Mouse (Mus musculus) C2C12 (cell line): ENCODE results near the gene Nkrf. TPM values are rescaled to one million over a fixed set of nuclear protein-coding genes. Genes with fewer than 3 reads are reported as not detected.

Experiments used
- H3K27me3 ChIP-seq: one replicate; pipeline ENCODE4 v1.6.1; 2011; ENCODE audit not compliant: control insufficient read depth, insufficient read depth, insufficient read length
- H3K36me3 ChIP-seq: one replicate; pipeline ENCODE4 v1.6.1; 2011; ENCODE audit not compliant: control insufficient read depth, insufficient read depth
- H3K4me3 ChIP-seq: one replicate; pipeline ENCODE4 v1.5.1; 2011; ENCODE audit warnings: mild to moderate bottlenecking, control low read depth; ENCODE audit not compliant: poor library complexity, insufficient read depth, severe bottlenecking
- H3K79me2 ChIP-seq: one replicate; pipeline ENCODE4 v1.6.1; 2011; ENCODE audit not compliant: control insufficient read depth, insufficient read depth
- H3K79me3 ChIP-seq: one replicate; pipeline ENCODE4 v1.6.1; 2011; ENCODE audit warnings: low read depth, control low read depth
- H3ac ChIP-seq: one replicate; pipeline ENCODE3; 2011; ENCODE audit warnings: low read depth; ENCODE audit not compliant: control insufficient read depth, insufficient read length
- CEBPB ChIP-seq: IDR thresholded peaks from one replicate; pipeline ENCODE4 v1.6.1; 2011; ENCODE audit warnings: low read depth, mild to moderate bottlenecking, control low read depth, moderate library complexity
- CTCF ChIP-seq: IDR thresholded peaks from one replicate; pipeline ENCODE4 v1.5.1; 2011; ENCODE audit not compliant: control insufficient read depth, insufficient read depth, insufficient read length
- FOSL1 ChIP-seq: IDR thresholded peaks from one replicate; pipeline ENCODE4 v1.8.0; 2011; ENCODE audit warnings: mild to moderate bottlenecking, low read length; ENCODE audit not compliant: poor library complexity, insufficient read depth, severe bottlenecking
- MAX ChIP-seq: IDR thresholded peaks from one replicate; pipeline ENCODE4 v1.6.1; 2011; ENCODE audit warnings: mild to moderate bottlenecking, control low read depth
- MYOD1 ChIP-seq: IDR thresholded peaks from one replicate; pipeline ENCODE4 v1.6.1; 2011; ENCODE audit warnings: low read depth; ENCODE audit not compliant: control insufficient read depth, insufficient read length
- MYOG ChIP-seq: IDR thresholded peaks from one replicate; pipeline ENCODE4 v1.6.1; 2011; ENCODE audit not compliant: control insufficient read depth, insufficient read length; ENCODE audit errors: extremely low read depth
- USF1 ChIP-seq: IDR thresholded peaks from one replicate; pipeline ENCODE4 v1.6.1; 2011; ENCODE audit warnings: low read depth, mild to moderate bottlenecking, control low read depth, moderate library complexity
- long read RNA-seq, 2 experiments: library from polyadenylated mRNA; unstranded; transcript quantifications; one replicate each; pipeline ENCODE4 v2.0.0; 2019 to 2020
- polyA plus RNA-seq: library from polyadenylated mRNA; unstranded; fragments of >200 nt; fragmentation: generic; extraction: Trizol; gene quantifications from one replicate; pipeline ENCODE4 v1.2.1, GENCODE M21; 2012; ENCODE audit warnings: missing spikeins

Nkrf gene
- polyA plus RNA-seq = 4.3 TPM
- long read RNA-seq, experiment 1 = 0 reads
- long read RNA-seq, experiment 2, partial matches to known transcripts = 0 of 6 reads
- long read RNA-seq, experiment 2, other reads (novel, unspliced or antisense) = 2 of 6 reads

GRCm38 (mm10) chrX:36902321-36903114 lies at the start of gene Nkrf:
Gene Nkrf (minus strand): TSS chrX:36902899.
- Histone ChIP-seq H3K27me3 (no peaks in the 10 kb centered on the region), H3K36me3 (no peaks in the 10 kb centered on the region), H3ac (peak within 1 kb of the TSS; percentile 68), H3K79me2 (peaks cover 52% of the 10 kb centered on the region), H3K79me3 (peaks cover 43% of the 10 kb centered on the region), H3K4me3 (peak within 1 kb of the TSS; percentile 60)
- TF ChIP-seq FOSL1 = no peak

GRCm38 (mm10) chrX:36941106-36941505 lies 38.4 kb upstream of the Nkrf start:
- H3K4me3 ChIP-seq = no peak overlapping the region
- TF ChIP-seq CEBPB (no peak), MYOD1 (no peak), FOSL1 (no peak), CTCF (no peak), MYOG (no peak), USF1 (no peak), MAX (no peak)
- no peaks in the 10 kb centered on the region for H3K79me2 ChIP-seq
- no peaks in the 10 kb centered on the region for H3K27me3 ChIP-seq
- no peaks in the 10 kb centered on the region for H3K79me3 ChIP-seq
- no peak overlapping the region for H3ac ChIP-seq
- H3K36me3 ChIP-seq = no peaks in the 10 kb centered on the region

GRCm38 (mm10) chrX:36939806-36940413 lies 37.2 kb upstream of the Nkrf start:
- H3K4me3 ChIP-seq = no peak overlapping the region
- H3K27me3 ChIP-seq = no peaks in the 10 kb centered on the region
- H3K79me2 ChIP-seq = no peaks in the 10 kb centered on the region
- no peak overlapping the region for H3ac ChIP-seq
- H3K36me3 ChIP-seq = no peaks in the 10 kb centered on the region
- TF ChIP-seq MAX = no peak
- peak; percentile 96 for TF ChIP-seq CEBPB
- no peaks in the 10 kb centered on the region for H3K79me3 ChIP-seq

- Histone ChIP-seq H3K79me2 (no peaks in the 10 kb centered on the region), H3ac (no peak overlapping the region), H3K79me3 (no peaks in the 10 kb centered on the region), H3K27me3 (no peaks in the 10 kb centered on the region), H3K4me3 (no peak overlapping the region), H3K36me3 (no peaks in the 10 kb centered on the region)
- TF ChIP-seq MYOG (no peak), CEBPB (no peak), FOSL1 (no peak), MYOD1 (no peak), CTCF (no peak), MAX (no peak), USF1 (no peak)
These were observed 32.7 kb upstream of the Nkrf start for GRCm38 (mm10) chrX:36935326-36935966.

- H3K4me3 ChIP-seq = no peak overlapping the region
- no peaks in the 10 kb centered on the region for H3K27me3 ChIP-seq
- H3K36me3 ChIP-seq = no peaks in the 10 kb centered on the region
- no peaks in the 10 kb centered on the region for H3K79me3 ChIP-seq
- TF ChIP-seq MYOG (no peak), FOSL1 (no peak), CTCF (no peak), USF1 (no peak), CEBPB (no peak), MYOD1 (no peak)
- no peaks in the 10 kb centered on the region for H3K79me2 ChIP-seq
- H3ac ChIP-seq = no peak overlapping the region
These were observed 27.9 kb upstream of the Nkrf start for GRCm38 (mm10) chrX:36930574-36930973.

GRCm38 (mm10) chrX:36929694-36930093 lies 27.0 kb upstream of the Nkrf start:
- Histone ChIP-seq H3ac (no peak overlapping the region), H3K36me3 (no peaks in the 10 kb centered on the region), H3K27me3 (no peaks in the 10 kb centered on the region), H3K4me3 (no peak overlapping the region), H3K79me2 (no peaks in the 10 kb centered on the region), H3K79me3 (no peaks in the 10 kb centered on the region)
- TF ChIP-seq CEBPB = no peak
- no peak for TF ChIP-seq CTCF
- TF ChIP-seq MAX = no peak
- no peak for TF ChIP-seq FOSL1
- TF ChIP-seq MYOG = no peak
- TF ChIP-seq MYOD1 = no peak
- TF ChIP-seq USF1 = no peak
